Mouse (Mus musculus) thymus, postnatal 25 days (tissue): ENCODE measurements at regions not wholly inside any gene's neighbourhood (a gene's known extent, or its start where the extent isn't known, plus 50 kb on each side); places are given as distances from the start of the nearest gene placed in this dataset.

Experiments used
- DNase-seq: peaks from one replicate; pipeline ENCODE4 v3.0.0; 2022

GRCm38 (mm10) chr8:10866696-10867395 is 141.4 kb downstream of the Irs2 start:
- DNase-seq, result no peak

- DNase-seq, result no peak
Observed at GRCm38 (mm10) chr8:10865941-10866513, 142.2 kb downstream of the Irs2 start.

- no peak for DNase-seq
Observed at GRCm38 (mm10) chr8:10865415-10865821, 142.8 kb downstream of the Irs2 start.

- no peak for DNase-seq
Observed at GRCm38 (mm10) chr8:10862442-10862841, 145.8 kb downstream of the Irs2 start.

GRCm38 (mm10) chr8:10860810-10861209 is 147.4 kb downstream of the Irs2 start:
- no peak for DNase-seq

GRCm38 (mm10) chr8:10857874-10858273 is 150.4 kb downstream of the Irs2 start:
- no peak for DNase-seq

- DNase-seq, result no peak
Observed at GRCm38 (mm10) chr8:10856996-10857720, 151.1 kb downstream of the Irs2 start.

GRCm38 (mm10) chr8:10855696-10856095 is 152.6 kb downstream of the Irs2 start:
- no peak for DNase-seq

- no peak for DNase-seq
Observed at GRCm38 (mm10) chr8:10855131-10855530, 153.1 kb downstream of the Irs2 start.

GRCm38 (mm10) chr8:10854600-10854999 is 153.7 kb downstream of the Irs2 start:
- DNase-seq, result no peak

GRCm38 (mm10) chr8:10853901-10854300 is 154.4 kb downstream of the Irs2 start:
- no peak for DNase-seq

- DNase-seq, result no peak
Observed at GRCm38 (mm10) chr8:10849916-10850315, 158.3 kb downstream of the Irs2 start.

GRCm38 (mm10) chr8:10845607-10846006 is 162.7 kb downstream of the Irs2 start:
- DNase-seq, result no peak

GRCm38 (mm10) chr8:10840853-10841531 is 167.3 kb downstream of the Irs2 start:
- DNase-seq, result no peak

- no peak for DNase-seq
Observed at GRCm38 (mm10) chr8:10840044-10840443, 168.2 kb downstream of the Irs2 start.

GRCm38 (mm10) chr8:10835054-10835453 is 173.2 kb downstream of the Irs2 start:
- DNase-seq, result no peak

- DNase-seq, result peak; percentile 13
Observed at GRCm38 (mm10) chr8:10831864-10832263, 176.4 kb downstream of the Irs2 start.

GRCm38 (mm10) chr8:10831277-10831676 is 177.0 kb downstream of the Irs2 start:
- DNase-seq, result no peak

- no peak for DNase-seq
Observed at GRCm38 (mm10) chr8:10830835-10831234, 177.4 kb downstream of the Irs2 start.

- DNase-seq, result no peak
Observed at GRCm38 (mm10) chr8:10828580-10828979, 179.7 kb downstream of the Irs2 start.

GRCm38 (mm10) chr8:10827560-10827959 is 180.7 kb downstream of the Irs2 start:
- DNase-seq, result peak; percentile 20

GRCm38 (mm10) chr8:10825981-10826380 is 182.3 kb downstream of the Irs2 start:
- DNase-seq, result no peak

GRCm38 (mm10) chr8:10825192-10825926 is 182.9 kb downstream of the Irs2 start:
- DNase-seq, result no peak
